Mouse (Mus musculus): ENCODE measurements around the gene Ahrr.

Gene Ahrr

GRCm38 (mm10) chr13:74292167-74292566 lies at the start of gene Ahrr:
Gene Ahrr (minus strand): TSS chr13:74292331.
- DNase-seq = peak; percentile 58

- peak; percentile 66 for DNase-seq
Observed at GRCm38 (mm10) chr13:74341036-74341435, 48.9 kb upstream of the Ahrr start.

DNA sequence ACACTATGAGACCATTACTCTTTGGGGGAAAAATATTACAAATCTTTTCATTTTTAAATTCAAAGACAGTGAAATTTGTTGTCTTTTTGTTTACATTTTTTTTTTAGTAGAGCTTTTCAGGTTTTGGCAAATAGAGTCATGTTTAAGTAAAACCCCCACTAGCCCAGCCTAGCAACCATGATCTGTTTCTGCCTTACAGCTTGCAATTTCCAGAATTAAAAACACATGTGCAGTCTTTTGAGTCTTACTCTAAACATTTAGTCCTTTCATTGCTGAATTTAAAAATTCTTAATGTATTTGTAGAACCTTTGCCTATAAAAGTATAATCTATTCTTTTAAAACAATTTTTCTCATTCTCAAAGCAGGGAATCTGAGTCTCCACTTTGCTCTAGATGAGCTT lies 37.2 kb upstream of the Ahrr start:
- no peak for DNase-seq

DNA sequence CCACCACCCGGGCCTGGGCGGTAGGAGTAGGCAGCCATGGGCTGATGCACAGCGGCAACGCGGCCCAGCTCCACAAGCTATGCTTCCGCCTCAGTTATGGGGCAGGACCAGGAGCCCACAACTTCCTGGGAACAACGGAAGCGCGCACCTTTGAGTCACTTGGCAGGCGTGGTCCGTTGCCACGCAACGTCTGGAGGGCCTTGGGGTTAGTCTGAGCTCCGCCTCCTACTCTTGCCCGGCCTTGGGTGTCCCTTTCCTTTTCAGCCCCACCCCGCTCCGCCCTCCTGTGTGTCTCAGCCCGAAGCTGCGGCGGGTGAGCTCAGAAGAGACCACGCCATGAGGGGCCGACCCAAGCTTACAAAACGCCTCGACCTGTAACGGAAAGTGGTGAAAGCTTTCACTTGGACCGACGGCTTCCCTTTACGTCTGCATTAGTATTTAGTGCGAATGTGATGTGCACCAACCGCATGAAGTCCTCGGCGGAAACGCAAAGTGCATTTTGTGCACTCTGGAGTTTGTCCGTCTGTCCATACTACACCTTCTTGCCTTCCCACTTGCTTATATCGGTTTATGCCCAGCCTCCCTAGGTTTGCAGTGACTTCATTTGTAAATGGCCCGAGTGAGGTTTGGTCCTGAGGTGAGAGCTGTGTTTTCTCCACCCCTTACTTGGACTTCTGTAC lies 25.2 kb upstream of the Ahrr start, which contains the start of gene Pdcd6:
TSS of gene Pdcd6 (minus strand) at position 411 of the 680 bp plus-strand sequence.
- peak; percentile 95 for DNase-seq

DNA sequence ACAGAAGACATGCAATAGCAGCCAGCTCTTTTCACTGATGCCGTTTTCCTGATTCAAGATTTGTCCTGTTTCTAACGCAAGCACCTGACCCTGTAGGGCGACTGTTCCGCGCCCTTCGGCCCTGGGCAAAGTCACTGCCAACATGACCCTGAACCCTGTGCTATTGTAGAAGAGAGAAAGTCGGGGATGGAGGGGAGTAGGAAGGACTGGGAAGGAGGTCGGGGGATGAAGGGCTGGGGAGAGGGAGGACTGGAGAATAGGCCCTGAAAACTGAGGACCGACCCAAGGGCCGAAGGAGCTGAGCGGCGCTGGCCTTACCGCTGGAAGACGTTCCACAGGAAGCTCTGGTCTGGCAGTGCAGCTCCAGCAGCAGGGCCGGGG lies 24.6 kb upstream of the Ahrr start:
- DNase-seq = no peak

GRCm38 (mm10) chr13:74316386-74316785 lies 24.3 kb upstream of the Ahrr start:
- DNase-seq = no peak

GRCm38 (mm10) chr13:74314616-74315015 lies 22.5 kb upstream of the Ahrr start:
- DNase-seq = no peak

GRCm38 (mm10) chr13:74305780-74306179 lies 13.6 kb upstream of the Ahrr start:
- DNase-seq = no peak

- no peak for DNase-seq
Observed at GRCm38 (mm10) chr13:74305380-74305779, 13.2 kb upstream of the Ahrr start.

GRCm38 (mm10) chr13:74302050-74303037 lies 10.2 kb upstream of the Ahrr start:
- DNase-seq = no peak

GRCm38 (mm10) chr13:74301607-74301984 lies 9.5 kb upstream of the Ahrr start:
- DNase-seq = no peak

DNA sequence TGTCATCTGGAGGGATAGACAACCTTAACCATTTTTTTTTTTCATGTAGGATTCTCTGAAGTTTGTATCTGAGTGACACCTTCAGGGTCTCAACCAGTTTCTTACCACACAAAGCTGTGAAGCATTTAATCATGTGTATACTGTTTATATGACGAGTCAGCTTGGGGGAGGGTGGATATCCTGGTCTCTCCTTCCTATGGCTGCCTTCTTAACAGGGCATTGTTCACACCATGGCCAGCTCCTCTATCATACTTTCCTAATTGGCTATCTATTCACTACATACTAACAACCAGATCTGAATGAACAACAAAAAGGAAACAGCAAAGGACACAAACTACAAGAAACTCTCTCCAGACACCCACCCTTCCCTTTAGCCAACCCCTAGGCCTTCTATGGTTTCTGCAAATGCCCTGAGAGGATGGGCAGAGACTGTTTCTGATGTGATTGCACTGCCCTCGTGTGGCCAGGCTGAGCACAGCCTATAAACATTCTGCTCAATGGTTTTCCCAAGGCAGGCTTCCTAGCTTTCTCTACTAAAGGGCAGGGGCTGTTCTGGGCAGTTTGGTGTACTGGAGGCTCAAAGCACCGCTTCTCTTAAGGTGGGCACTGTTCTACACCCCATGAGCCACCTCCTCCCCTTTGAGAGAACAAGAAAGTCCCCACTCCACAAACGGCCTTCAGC lies 8.9 kb upstream of the Ahrr start:
- peak; percentile 78 for DNase-seq

GRCm38 (mm10) chr13:74296376-74296775 lies 4.2 kb upstream of the Ahrr start:
- no peak for DNase-seq

DNA sequence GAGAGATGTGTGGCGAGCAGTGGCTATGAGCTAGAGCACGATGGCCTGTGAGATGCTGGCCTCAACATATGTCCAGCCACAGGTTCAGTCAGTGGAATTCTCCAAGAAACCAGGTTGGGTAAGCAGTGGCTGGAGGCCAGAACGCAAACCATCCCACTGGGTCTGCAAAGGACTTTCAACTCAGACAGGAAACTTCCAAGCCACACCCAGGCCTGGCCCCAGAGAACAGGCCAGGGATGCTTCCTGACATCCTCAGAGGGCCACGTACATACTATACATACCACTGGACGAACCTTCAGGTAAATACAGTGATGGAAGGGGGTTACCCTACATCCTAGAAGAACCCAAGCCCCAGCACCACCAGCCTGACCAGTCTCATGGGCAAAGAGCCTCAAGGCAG lies 2.5 kb downstream of the Ahrr start:
- DNase-seq = no peak

DNA sequence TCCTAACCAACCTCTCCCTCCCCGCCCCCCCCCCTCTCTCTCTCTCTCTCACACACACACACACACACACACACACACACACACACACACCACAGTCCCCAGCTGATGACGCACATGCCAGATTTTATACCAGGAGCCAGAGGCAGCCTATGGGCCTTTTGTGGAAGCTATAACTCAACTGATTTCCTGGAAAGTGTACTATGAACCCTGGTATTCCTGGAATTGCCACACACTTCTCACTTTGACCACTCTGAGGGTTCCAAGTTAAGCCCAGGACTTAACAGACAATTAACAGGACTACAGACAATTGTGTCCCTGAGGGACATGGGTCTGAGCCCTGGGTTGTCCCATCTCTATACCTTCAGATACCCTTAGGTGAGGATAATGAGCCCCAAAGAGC lies 9.8 kb downstream of the Ahrr start:
- no peak for DNase-seq

DNA sequence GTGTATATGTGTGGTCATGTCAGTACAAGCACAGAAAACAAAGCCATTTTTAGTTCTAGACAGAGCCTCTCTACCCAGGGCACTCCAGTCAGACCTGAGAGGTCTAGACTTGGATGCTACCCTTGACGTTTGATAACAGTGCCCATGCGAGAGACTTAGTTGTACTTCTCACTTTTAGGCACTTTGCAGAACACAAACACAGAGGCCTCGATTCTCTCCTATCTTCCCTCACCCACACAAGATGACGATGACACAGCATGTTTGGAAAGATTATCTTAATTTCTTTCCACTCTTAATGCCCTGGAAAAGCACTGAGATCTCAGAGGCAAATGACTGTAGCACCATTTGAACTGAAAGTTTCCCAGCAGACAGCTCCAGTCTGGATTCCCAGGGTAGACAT lies 16.4 kb downstream of the Ahrr start:
- no peak for DNase-seq

- DNase-seq = peak; percentile 71
Observed at GRCm38 (mm10) chr13:74260231-74260992, 31.7 kb downstream of the Ahrr start.

DNA sequence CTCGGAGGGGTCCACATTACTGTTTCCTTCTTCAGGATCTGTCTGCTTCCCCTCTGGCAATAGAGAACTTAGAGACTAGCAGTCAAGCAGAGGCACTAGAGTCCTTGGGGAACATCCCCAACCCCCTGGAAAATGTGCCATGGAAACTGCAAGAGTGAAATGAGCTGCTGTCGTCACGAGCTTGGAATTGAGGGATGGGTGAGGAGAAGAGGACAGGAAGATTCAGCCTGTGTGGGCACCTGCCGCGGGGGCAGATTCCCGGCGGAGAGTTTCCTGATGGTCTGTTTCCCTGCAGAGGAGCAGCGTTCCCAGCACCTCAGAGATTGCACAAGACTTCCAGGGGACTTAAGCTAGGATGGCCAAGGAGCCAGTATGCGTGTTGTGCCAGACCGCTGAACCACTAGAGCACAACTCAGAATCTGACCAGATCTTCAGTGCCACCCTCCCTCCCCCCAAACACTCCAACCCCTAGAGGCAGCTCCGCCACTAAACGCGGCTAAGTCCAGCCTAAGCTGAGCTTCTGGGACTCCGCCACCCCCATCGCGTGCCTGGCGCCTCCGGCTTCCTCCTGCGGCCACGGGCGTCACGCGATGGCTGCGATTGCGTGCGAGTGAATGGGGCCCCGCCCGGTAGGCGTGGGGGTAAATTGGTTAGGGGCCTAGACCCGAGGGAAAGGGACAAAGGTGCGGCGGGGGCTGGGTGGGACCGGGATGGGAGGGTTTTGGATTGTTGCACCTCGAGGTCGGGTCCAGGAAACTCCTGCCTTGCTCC lies 32.5 kb downstream of the Ahrr start:
- peak; percentile 68 for DNase-seq

- DNase-seq = no peak
Observed at GRCm38 (mm10) chr13:74246494-74246893, 45.6 kb downstream of the Ahrr start.

GRCm38 (mm10) chr13:74245899-74246231 lies 46.3 kb downstream of the Ahrr start:
- no peak for DNase-seq

DNA sequence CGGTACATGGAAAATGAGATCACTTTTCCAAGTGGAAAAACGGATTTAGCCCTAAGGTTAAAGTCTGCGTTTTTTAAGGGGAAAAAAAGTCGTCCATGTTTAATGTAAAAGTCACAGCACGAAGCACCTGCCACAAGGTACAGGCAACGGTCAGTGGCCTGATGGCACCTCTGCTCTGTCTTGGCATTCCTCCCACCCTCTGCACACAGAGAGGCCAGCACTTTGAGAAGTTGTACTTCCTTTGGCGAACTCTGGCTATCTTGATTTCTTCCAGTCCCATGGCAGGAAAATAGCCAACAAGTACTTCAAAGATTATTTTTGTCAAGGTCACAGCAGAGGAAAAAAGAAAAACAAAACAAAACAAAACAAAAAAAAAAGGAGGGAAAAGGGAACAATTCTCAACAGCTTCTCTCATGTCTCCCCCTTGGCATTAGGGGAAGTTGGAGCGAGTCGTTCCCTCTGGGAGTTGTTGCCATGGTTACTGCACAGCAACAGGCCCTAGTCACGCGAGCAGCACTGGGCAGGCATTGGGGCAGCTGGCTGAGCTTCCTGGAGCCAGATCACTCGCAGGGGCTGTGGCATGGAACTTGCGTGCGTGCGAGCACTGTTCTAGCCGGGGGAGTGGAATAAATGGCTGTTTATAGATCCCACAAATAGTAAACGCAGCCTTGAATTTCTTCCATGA lies 46.8 kb downstream of the Ahrr start:
- peak; percentile 89 for DNase-seq

All from retina, postnatal 1 day (tissue).